Mouse (Mus musculus): ENCODE measurements around the gene Lrrc56.

- TF ChIP-seq HCFC1 (IDR thresholded peaks at IDR 0.05; ENCODE audit: low read depth, low read length) (no peak), TCF12 (IDR thresholded peaks at IDR 0.05; ENCODE audit: low read depth, low read length) (no peak), MAX (IDR thresholded peaks at IDR 0.05; ENCODE audit: low read length) (no peak)
Observed at GRCm38 (mm10) chr7:141218557-141219133, 24.7 kb downstream of the Lrrc56 start.

Data from CH12.LX (cell line).